Mouse (Mus musculus) hindbrain, embryonic 13.5 days (tissue): ENCODE results near the gene Mpnd. TPM values are rescaled to one million over a fixed set of nuclear protein-coding genes. Genes with fewer than 3 reads are reported as not detected.

Experiments
- ATAC-seq: fragments of 200-750 bp; cut with Nextera tagmentation; 2 replicates; pipeline ENCODE4 v1.8.0; 2017; ENCODE audit warnings: moderate TSS enrichment; ENCODE audit not compliant: low FRiP score
- H3K27ac ChIP-seq: fragments of 300-500 bp; sonication (generic); 2 replicates; pipeline ENCODE4 v1.5.1; 2015; ENCODE audit warnings: inconsistent platforms, mild to moderate bottlenecking, moderate library complexity
- H3K27me3 ChIP-seq: fragments of 300-500 bp; sonication (generic); 2 replicates; pipeline ENCODE4 v1.6.1; 2015; ENCODE audit warnings: mild to moderate bottlenecking, inconsistent platforms
- H3K36me3 ChIP-seq: fragments of 300-500 bp; sonication (generic); 2 replicates; pipeline ENCODE4 v1.6.1; 2015; ENCODE audit warnings: mild to moderate bottlenecking, inconsistent platforms
- H3K4me1 ChIP-seq: fragments of 300-500 bp; sonication (generic); replicated peaks from 2 replicates; pipeline ENCODE4 v1.6.1; 2015; ENCODE audit warnings: inconsistent platforms
- H3K4me2 ChIP-seq: fragments of 300-500 bp; sonication (generic); 2 replicates; pipeline ENCODE4 v1.6.1; 2015; ENCODE audit warnings: inconsistent platforms, mild to moderate bottlenecking, moderate library complexity
- H3K4me3 ChIP-seq: fragments of 300-500 bp; sonication (generic); 2 replicates; pipeline ENCODE4 v1.5.1; 2015; ENCODE audit warnings: mild to moderate bottlenecking, inconsistent platforms
- H3K9ac ChIP-seq: fragments of 300-500 bp; sonication (generic); 2 replicates; pipeline ENCODE4 v1.6.1; 2015; ENCODE audit warnings: mild to moderate bottlenecking, inconsistent platforms
- H3K9me3 ChIP-seq: fragments of 300-500 bp; sonication (generic); 2 replicates; pipeline ENCODE4 v1.6.1; 2016; ENCODE audit warnings: inconsistent platforms
- WGBS: fragments of 180-500 bp; shearing (Covaris S2); methylation state at CpG from one replicate; pipeline ENCODE4 v1.1.7; 2015; 5-methylcytosine and 5-hydroxymethylcytosine counted together
- polyA plus RNA-seq: library from polyadenylated mRNA; unstranded; fragments of >200 nt; fragmentation: Nextera tagmentation; extraction: Ambion mirVana; gene quantifications from 2 replicates; pipeline ENCODE4 v1.2.1, GENCODE M21; 2015

The Mpnd gene
- polyA plus RNA-seq, 1 experiment from 2014 or later, result 163 TPM

DNA sequence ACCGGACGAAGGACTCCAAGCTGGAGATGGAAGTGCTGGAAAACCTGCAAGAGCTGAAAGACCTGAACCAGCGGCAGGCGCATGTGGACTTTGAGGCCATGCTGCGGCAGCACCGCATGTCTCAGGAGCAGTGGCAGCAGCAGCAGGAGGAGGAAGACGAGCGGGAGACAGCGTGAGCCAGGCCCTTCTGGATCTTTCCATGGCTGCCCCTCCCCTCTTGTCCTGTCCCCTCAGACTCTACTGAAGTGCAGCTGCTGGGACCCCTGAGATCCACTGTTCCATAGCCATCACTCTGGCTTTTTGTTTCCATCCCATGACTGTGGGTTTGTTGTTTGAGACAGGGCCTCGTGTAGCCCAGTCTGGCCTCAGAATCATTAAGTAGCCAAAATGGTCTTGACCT, 41.0 kb upstream of the Mpnd start:
- H3K36me3 ChIP-seq, result peaks cover 67% of the 10 kb centered on the region
- H3K27ac ChIP-seq, result no peak overlapping the region
- WGBS, result 94% methylated on average over 10 of the region's 10 CpGs

DNA sequence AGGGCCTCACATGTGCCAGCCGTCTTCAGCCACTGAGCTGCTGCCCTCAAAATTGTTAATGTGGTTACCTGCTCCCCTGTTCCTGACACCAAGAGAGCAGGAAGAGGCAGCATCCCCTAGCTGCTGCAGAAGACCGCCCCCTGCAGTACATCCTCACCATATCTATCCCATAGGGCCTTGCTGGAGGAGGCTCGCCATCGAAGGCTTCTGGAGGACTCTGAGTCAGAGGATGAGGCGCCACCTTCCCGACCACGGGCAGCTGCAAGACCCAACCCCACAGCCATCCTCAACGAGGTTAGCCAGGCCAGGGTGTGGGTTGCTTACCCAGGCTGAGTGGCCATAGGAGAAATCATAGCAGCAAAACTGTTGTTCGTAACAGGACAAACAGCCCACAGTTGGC, 40.5 kb upstream of the Mpnd start:
- no peak for ATAC-seq
- peaks cover 67% of the 10 kb centered on the region for H3K36me3 ChIP-seq
- H3K27ac ChIP-seq, result no peak overlapping the region
- no peaks in the 10 kb centered on the region for H3K27me3 ChIP-seq
- H3K9ac ChIP-seq, result no peak overlapping the region
- H3K4me3 ChIP-seq, result no peak overlapping the region
- H3K9me3 ChIP-seq, result no peaks in the 10 kb centered on the region
- peaks cover 39% of the 10 kb centered on the region for H3K4me1 ChIP-seq
- WGBS, result 84% methylated on average over 9 of the region's 9 CpGs
- no peak overlapping the region for H3K4me2 ChIP-seq

More for the DNA sequence above, 41.0 kb upstream of the Mpnd start:
- Histone ChIP-seq H3K4me2 (no peak overlapping the region), H3K9me3 (no peaks in the 10 kb centered on the region), H3K27me3 (no peaks in the 10 kb centered on the region), H3K4me1 (peaks cover 39% of the 10 kb centered on the region), H3K4me3 (no peak overlapping the region), H3K9ac (no peak overlapping the region)
- ATAC-seq, result no peak

- Histone ChIP-seq H3K4me2 (no peak overlapping the region), H3K4me3 (no peak overlapping the region), H3K27ac (peak overlapping the region; percentile 4; the same call in 1 of the 2 replicates), H3K4me1 (peaks cover 54% of the 10 kb centered on the region), H3K27me3 (no peaks in the 10 kb centered on the region), H3K9ac (peak overlapping the region; percentile 55; the same call in 1 of the 2 replicates), H3K36me3 (peaks cover 51% of the 10 kb centered on the region), H3K9me3 (no peaks in the 10 kb centered on the region)
- 94% methylated on average over 4 of the region's 4 CpGs for WGBS
- ATAC-seq, result no peak
These were observed 38.3 kb upstream of the Mpnd start for GRCm38 (mm10) chr17:55967186-55967585.

DNA sequence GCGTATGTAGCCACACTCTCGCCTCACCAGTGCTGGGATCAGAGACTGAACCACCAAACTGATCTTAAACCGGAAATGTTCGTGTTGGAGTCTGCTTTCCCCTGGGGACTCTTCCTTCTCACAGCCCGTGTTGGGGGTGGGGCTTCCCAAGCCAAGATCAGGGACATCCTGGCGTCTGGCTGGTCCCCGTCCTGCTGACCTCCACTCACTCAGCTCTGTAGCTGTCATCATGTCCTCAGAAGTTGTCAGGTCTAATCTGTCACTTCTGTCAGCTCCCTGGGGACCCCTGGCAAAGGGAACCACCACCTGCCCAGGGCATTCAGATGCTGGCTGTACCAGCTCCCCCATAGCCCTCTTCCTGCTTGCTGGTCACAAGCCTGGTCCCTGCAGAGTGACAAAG, 37.3 kb upstream of the Mpnd start:
- H3K27ac ChIP-seq, result peak overlapping the region; percentile 96
- H3K4me1 ChIP-seq, result peaks cover 59% of the 10 kb centered on the region
- no peak overlapping the region for H3K4me3 ChIP-seq
- no peaks in the 10 kb centered on the region for H3K9me3 ChIP-seq
- no peak overlapping the region for H3K4me2 ChIP-seq
- H3K9ac ChIP-seq, result peak overlapping the region; percentile 55
- no peaks in the 10 kb centered on the region for H3K27me3 ChIP-seq
- no peak for ATAC-seq
- WGBS, result 31% methylated on average over 7 of the region's 7 CpGs
- H3K36me3 ChIP-seq, result peaks cover 51% of the 10 kb centered on the region

DNA sequence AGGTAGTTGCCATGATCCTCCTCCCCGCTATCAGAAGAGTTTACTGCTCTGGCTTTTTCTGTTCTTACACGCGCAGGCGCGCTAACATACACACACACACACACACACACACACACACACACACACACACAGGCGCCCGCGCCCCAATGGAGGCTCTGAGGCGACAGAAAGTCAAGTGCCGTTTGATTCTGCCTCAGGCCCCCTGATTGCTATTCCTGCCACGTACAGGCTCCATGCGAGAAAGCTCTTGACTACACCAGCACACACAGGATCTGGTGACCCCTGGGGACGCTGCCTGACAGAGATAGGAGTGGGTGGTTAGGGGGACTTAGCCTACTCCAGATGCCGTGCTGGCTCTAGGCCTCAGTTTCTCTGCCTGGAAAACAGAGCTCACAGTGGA, 36.0 kb upstream of the Mpnd start:
- peak overlapping the region; percentile 96 for H3K27ac ChIP-seq
- 9% methylated on average over 14 of the region's 14 CpGs for WGBS

GRCm38 (mm10) chr17:55969966-55970891, 35.3 kb upstream of the Mpnd start, which contains the start of gene Shd:
Shd (plus strand) TSS chr17:55970467.
- H3K27ac ChIP-seq, result peak within 1 kb of the TSS; percentile 96
- 8% methylated on average over 53 of the region's 55 CpGs for WGBS
- H3K36me3 ChIP-seq, result peaks cover 54% of the 10 kb centered on the region
- peak; percentile 47 for ATAC-seq
- H3K4me3 ChIP-seq, result peak within 1 kb of the TSS; percentile 70
- H3K4me1 ChIP-seq, result peaks cover 63% of the 10 kb centered on the region
- H3K9ac ChIP-seq, result peak within 1 kb of the TSS; percentile 91
- H3K4me2 ChIP-seq, result peak within 1 kb of the TSS; percentile 87
- H3K27me3 ChIP-seq, result no peaks in the 10 kb centered on the region
- H3K9me3 ChIP-seq, result no peaks in the 10 kb centered on the region

More for the DNA sequence above, 36.0 kb upstream of the Mpnd start:
- Histone ChIP-seq H3K9ac (peak overlapping the region; percentile 91), H3K4me2 (peak overlapping the region; percentile 87), H3K4me1 (peaks cover 63% of the 10 kb centered on the region), H3K9me3 (no peaks in the 10 kb centered on the region), H3K4me3 (peak overlapping the region; percentile 70), H3K27me3 (no peaks in the 10 kb centered on the region), H3K36me3 (peaks cover 54% of the 10 kb centered on the region)
- ATAC-seq, result peak; percentile 57

GRCm38 (mm10) chr17:55971453-55971852, 34.1 kb upstream of the Mpnd start:
- no peaks in the 10 kb centered on the region for H3K27me3 ChIP-seq
- WGBS, result 25% methylated on average over 21 of the region's 22 CpGs
- peak overlapping the region; percentile 70 for H3K4me3 ChIP-seq
- peak overlapping the region; percentile 96; the same call in 1 of the 2 replicates for H3K27ac ChIP-seq
- H3K9me3 ChIP-seq, result no peaks in the 10 kb centered on the region
- peak overlapping the region; percentile 87 for H3K4me2 ChIP-seq
- peak overlapping the region; percentile 91 for H3K9ac ChIP-seq
- no peak for ATAC-seq
- H3K36me3 ChIP-seq, result peaks cover 51% of the 10 kb centered on the region
- peaks cover 67% of the 10 kb centered on the region for H3K4me1 ChIP-seq

DNA sequence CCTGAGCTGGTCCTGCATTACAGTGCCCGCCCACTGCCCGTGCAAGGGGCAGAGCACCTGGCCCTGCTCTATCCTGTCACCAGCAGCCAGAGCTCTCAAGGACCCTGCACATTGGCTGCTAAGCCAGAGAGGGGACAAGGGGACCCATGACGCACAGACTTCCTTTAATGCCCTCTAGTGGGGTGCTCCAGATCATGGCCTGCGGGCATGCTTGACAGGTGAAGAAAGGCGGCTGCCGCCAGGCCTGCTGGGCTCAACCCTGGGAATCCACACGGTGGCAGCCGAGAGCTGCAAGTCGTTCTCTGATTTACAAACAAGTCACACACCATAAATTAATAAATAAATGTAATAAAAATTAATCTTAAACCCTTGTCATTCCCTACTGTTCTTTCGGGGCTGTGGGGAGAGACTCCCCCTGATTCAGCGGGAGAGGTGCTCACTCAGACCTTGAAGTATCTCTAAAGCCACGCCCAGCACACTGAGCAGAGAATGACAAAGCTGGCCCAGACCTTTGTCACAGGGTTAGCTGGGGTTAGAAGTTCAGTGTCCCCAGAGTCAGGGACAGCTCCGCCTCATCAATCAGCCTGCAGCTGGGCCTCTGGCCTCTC, 29.2 kb upstream of the Mpnd start:
- Histone ChIP-seq H3K4me3 (no peak overlapping the region), H3K36me3 (peaks cover 34% of the 10 kb centered on the region), H3K9me3 (no peaks in the 10 kb centered on the region), H3K27ac (peak overlapping the region; percentile 80), H3K4me1 (peaks cover 35% of the 10 kb centered on the region), H3K27me3 (no peaks in the 10 kb centered on the region), H3K9ac (peak overlapping the region; percentile 51; the same call in 1 of the 2 replicates), H3K4me2 (0 out of 2 replicates have a peak overlapping the region, but pooled peaks have one; percentile 0)
- WGBS, result 12% methylated on average over 13 of the region's 13 CpGs
- peak; percentile 77 for ATAC-seq

DNA sequence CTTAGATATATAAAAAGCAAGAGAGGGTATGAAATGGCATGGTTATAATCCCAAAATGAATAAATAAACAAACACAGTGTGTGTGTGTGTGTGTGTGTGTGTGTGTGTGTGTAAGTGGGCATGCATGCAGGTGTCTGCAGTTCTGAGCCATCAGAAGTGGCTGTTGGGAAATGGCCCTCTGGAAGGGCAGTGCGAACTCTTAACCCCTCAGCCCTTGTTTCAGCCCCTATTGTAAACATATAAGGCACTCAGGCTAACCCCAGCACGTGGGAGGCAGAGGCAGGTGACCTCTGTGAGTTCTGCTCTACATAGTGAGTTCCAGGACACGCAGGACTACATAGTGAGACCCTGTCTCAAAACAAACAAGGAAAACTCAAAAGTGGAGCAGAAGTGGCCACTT, 28.2 kb upstream of the Mpnd start:
- WGBS, result 42% methylated on average over 3 of the region's 3 CpGs
- peak overlapping the region; percentile 80 for H3K27ac ChIP-seq
- peaks cover 25% of the 10 kb centered on the region for H3K4me1 ChIP-seq
- H3K9ac ChIP-seq, result peak overlapping the region; percentile 53; the same call in 1 of the 2 replicates
- no peak for ATAC-seq
- H3K4me3 ChIP-seq, result no peak overlapping the region
- no peaks in the 10 kb centered on the region for H3K9me3 ChIP-seq
- H3K27me3 ChIP-seq, result no peaks in the 10 kb centered on the region
- H3K4me2 ChIP-seq, result no peak overlapping the region
- peaks cover 34% of the 10 kb centered on the region for H3K36me3 ChIP-seq

GRCm38 (mm10) chr17:55986030-55986961, 19.2 kb upstream of the Mpnd start, which contains the start of gene Fsd1:
Fsd1 (plus strand) TSS chr17:55986509.
- 8% methylated on average over 35 of the region's 35 CpGs for WGBS
- peak within 1 kb of the TSS; percentile 72 for H3K4me2 ChIP-seq
- peak; percentile 83 for ATAC-seq
- peaks cover 27% of the 10 kb centered on the region for H3K36me3 ChIP-seq
- peaks cover 19% of the 10 kb centered on the region for H3K4me1 ChIP-seq
- peak within 1 kb of the TSS; percentile 76 for H3K4me3 ChIP-seq
- peak within 1 kb of the TSS; percentile 94 for H3K9ac ChIP-seq
- no peaks in the 10 kb centered on the region for H3K9me3 ChIP-seq
- H3K27ac ChIP-seq, result peak within 1 kb of the TSS; percentile 85
- no peaks in the 10 kb centered on the region for H3K27me3 ChIP-seq

- H3K4me3 ChIP-seq, result no peak overlapping the region
- H3K4me1 ChIP-seq, result peaks cover 22% of the 10 kb centered on the region
- H3K36me3 ChIP-seq, result peaks cover 66% of the 10 kb centered on the region
- H3K27me3 ChIP-seq, result no peaks in the 10 kb centered on the region
- H3K9ac ChIP-seq, result no peak overlapping the region
- WGBS, result 84% methylated on average over 8 of the region's 8 CpGs
- H3K27ac ChIP-seq, result no peak overlapping the region
- H3K4me2 ChIP-seq, result no peak overlapping the region
- ATAC-seq, result no peak
- no peaks in the 10 kb centered on the region for H3K9me3 ChIP-seq
These were observed 15.1 kb upstream of the Mpnd start for GRCm38 (mm10) chr17:55990278-55990898.
